Mouse (Mus musculus) left cerebral cortex, postnatal 14 days (tissue): ENCODE measurements at regions not wholly inside any gene's neighbourhood (a gene's known extent, or its start where the extent isn't known, plus 50 kb on each side); places are given as distances from the start of the nearest gene placed in this dataset.

ENCODE experiments used
- DNase-seq, 2 experiments: peaks; one replicate each; pipeline ENCODE4 v3.0.0; 2021 to 2022; ENCODE audit warnings: low spot score in 2 of 2, mixed read lengths in 1 of 2
- intact Hi-C: fragments of 180-260 bp; cut with DNase I; formaldehyde crosslinking; loops from one replicate; pipeline ENCODE4 v1.15.1; 2025
- microRNA-seq, 2 experiments: library from miRNA; unstranded; fragments of <30 nt; microRNA quantifications; one replicate each; pipeline ENCODE4 v1.2.0; 2022

- no peak for DNase-seq
- intact Hi-C loops = no loop called here
Observed at GRCm38 (mm10) chr10:60900992-60901391, 69.6 kb upstream of the Unc5b start.

GRCm38 (mm10) chr10:60893810-60894147 is 62.4 kb upstream of the Unc5b start:
- DNase-seq = no peak
- intact Hi-C loops = no loop called here

- peak in 1 of 2 experiments; percentile 8 for DNase-seq
- intact Hi-C loops = no loop called here
Observed at GRCm38 (mm10) chr10:60893130-60893809, 61.9 kb upstream of the Unc5b start.

GRCm38 (mm10) chr10:60892730-60893129 is 61.3 kb upstream of the Unc5b start:
- intact Hi-C loops = no loop called here
- DNase-seq = no peak

- intact Hi-C loops = no loop called here
- no peak for DNase-seq
Observed at GRCm38 (mm10) chr10:60891476-60892170, 60.2 kb upstream of the Unc5b start.

- intact Hi-C loops = no loop called here
- DNase-seq = peak; percentile 23 to 67
Observed at GRCm38 (mm10) chr10:60889792-60890191, 58.4 kb upstream of the Unc5b start.

GRCm38 (mm10) chr10:60888541-60888940 is 57.2 kb upstream of the Unc5b start:
- intact Hi-C loops = no loop called here
- no peak for DNase-seq

GRCm38 (mm10) chr10:60885348-60886275 is 54.2 kb upstream of the Unc5b start:
- DNase-seq = no peak
- intact Hi-C loops = no loop called here

- no peak for DNase-seq
- intact Hi-C loops = no loop called here
Observed at GRCm38 (mm10) chr10:60884806-60885205, 53.4 kb upstream of the Unc5b start.

Small RNAs in the stretch of these regions (microRNA-seq; reads per million reads assigned to microRNA genes)
- gene Mir466j = 0 reads per million in 2 experiments
- 0 reads per million in 2 experiments for gene Mir6408
